Mouse (Mus musculus): Measurements from ENCODE around the gene Myo18b. TPM values are rescaled to one million over a fixed set of nuclear protein-coding genes. Genes with fewer than 3 reads are reported as not detected.
A peak's percentile ranks its signal among the peaks of the same experiment; 100 is the strongest.

The Myo18b gene
- polyA plus RNA-seq, 1 experiment from 2014 or later: 17.1 TPM

DNA sequence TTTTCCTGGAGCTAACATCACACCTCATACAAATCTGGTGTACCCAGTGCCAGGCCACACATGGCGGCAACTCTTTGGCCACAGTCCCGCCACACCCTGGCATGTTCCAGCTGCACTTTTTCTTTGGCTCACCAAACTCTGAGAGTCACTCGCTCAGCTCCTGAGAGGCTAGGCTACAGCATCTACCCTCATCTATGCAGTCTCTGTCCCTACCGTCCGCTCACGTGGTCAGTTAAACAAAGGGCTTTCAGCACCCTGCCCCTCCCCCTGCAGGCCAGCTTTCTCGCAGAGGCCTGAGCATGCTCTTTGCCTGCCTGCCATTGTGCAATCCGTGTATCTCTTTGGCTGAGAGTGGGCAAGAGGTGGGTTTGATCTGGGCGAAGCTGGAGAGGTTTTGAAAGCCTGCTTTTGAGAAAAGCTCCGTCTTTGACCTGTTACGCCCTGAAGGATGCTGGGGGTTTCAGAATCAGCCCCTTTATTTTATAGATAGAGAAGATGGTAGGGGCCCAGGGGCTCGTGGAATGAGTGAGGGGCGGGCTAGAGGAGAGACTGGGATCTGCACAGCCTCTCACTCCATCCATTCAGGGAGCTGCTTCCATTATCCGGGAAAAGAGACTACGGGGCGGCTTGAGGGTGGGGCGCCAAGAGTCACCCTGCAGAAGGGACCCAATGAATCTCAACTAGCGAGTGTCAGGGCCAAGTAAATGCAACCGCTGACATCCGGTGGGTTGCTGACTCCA lies 252.5 kb downstream of the Myo18b start:
- Histone ChIP-seq H3K27me3 (replicated peaks) (peaks cover 60% of the 10 kb centered on the region), H3K4me1 (peaks cover 10% of the 10 kb centered on the region), H3K4me2 (no peak overlapping the region), H3K4me3 (no peak overlapping the region), H3K9me3 (peaks cover 6% of the 10 kb centered on the region), H3K9ac (no peak overlapping the region), H3K36me3 (no peaks in the 10 kb centered on the region), H3K27ac (replicated peaks) (no peak overlapping the region)
- WGBS: 39% methylated on average over 20 of the region's 20 CpGs
- no peak for ATAC-seq (ENCODE audit: extremely low read depth, insufficient number of reproducible peaks, low FRiP score, low TSS enrichment)

DNA sequence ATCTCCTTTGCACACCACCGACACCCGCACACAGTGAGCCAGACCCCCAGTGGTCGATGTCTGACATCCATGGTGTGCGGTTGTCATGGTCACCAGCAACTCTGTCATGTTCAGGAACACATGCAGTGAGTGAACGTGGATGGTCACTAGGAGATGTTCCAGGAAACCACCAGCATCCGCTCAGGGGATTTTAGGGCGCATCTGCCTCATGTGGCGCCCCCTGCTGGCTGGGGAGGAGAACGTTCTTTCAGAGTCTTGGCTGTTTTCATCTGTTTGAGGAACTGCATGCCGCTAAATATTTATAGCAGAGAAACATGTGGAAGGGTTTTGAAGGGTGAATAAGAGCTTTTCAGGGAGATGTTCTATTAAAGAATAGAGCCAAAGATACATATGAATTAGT lies 253.4 kb downstream of the Myo18b start:
- H3K4me1 ChIP-seq: peaks cover 10% of the 10 kb centered on the region
- ATAC-seq (ENCODE audit: extremely low read depth, insufficient number of reproducible peaks, low FRiP score, low TSS enrichment): no peak
- H3K27me3 ChIP-seq (replicated peaks): peaks cover 69% of the 10 kb centered on the region
- no peaks in the 10 kb centered on the region for H3K9me3 ChIP-seq
- H3K9ac ChIP-seq: no peak overlapping the region
- H3K36me3 ChIP-seq: no peaks in the 10 kb centered on the region
- no peak overlapping the region for H3K27ac ChIP-seq (replicated peaks)
- H3K4me3 ChIP-seq: no peak overlapping the region
- WGBS: 54% methylated on average over 10 of the region's 10 CpGs
- no peak overlapping the region for H3K4me2 ChIP-seq

DNA sequence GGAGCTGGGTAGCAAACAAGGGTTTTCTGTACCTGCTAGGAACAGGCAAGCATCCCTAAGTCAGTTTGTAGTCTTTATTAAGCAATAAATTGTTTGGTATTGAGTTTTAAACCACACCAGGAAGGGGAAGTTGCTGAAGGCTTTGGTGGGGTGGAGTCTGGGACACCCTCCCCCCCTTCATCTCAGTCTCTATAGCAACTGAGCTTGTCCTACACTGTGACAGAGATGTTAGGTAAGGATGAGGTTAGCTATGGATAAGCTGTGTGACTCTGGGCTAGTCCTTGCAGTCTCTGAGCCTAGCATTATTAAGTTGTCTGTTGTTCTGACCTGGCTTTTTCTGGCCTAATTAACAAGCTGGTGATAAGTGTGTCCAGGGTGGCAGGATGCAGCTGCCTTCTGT lies 254.4 kb downstream of the Myo18b start:
- Histone ChIP-seq H3K36me3 (no peaks in the 10 kb centered on the region), H3K9me3 (no peaks in the 10 kb centered on the region), H3K4me1 (peaks cover 10% of the 10 kb centered on the region), H3K27ac (replicated peaks) (no peak overlapping the region), H3K4me3 (no peak overlapping the region), H3K27me3 (replicated peaks) (peaks cover 79% of the 10 kb centered on the region), H3K9ac (no peak overlapping the region), H3K4me2 (no peak overlapping the region)
- no peak for ATAC-seq (ENCODE audit: extremely low read depth, insufficient number of reproducible peaks, low FRiP score, low TSS enrichment)

DNA sequence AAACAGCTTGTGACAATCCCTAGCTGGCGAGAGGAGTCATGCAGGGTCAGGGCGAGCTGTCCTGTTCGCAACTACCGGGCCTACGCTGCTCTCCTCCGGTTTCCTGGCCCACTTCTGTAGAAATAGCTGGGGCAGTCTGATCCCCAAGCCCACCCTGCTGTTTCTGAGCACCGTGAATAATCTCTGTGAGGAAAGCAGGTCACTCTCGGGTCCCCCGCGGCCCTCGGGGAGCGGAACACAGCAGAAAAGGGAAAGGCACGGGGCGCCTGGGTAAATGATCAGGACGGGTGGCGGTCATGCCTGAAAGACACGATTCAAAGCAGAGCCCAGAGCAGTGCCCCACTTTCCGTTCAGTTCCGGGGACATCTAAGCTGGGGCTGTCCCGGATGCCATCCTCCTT lies 255.0 kb downstream of the Myo18b start:
- Histone ChIP-seq H3K27me3 (replicated peaks) (peaks cover 85% of the 10 kb centered on the region), H3K4me1 (peaks cover 10% of the 10 kb centered on the region), H3K27ac (replicated peaks) (no peak overlapping the region), H3K4me3 (no peak overlapping the region), H3K4me2 (peak overlapping the region; percentile 40), H3K9ac (no peak overlapping the region), H3K36me3 (no peaks in the 10 kb centered on the region), H3K9me3 (no peaks in the 10 kb centered on the region)
- ATAC-seq (ENCODE audit: extremely low read depth, insufficient number of reproducible peaks, low FRiP score, low TSS enrichment): no peak
- WGBS: 16% methylated on average over 20 of the region's 20 CpGs

DNA sequence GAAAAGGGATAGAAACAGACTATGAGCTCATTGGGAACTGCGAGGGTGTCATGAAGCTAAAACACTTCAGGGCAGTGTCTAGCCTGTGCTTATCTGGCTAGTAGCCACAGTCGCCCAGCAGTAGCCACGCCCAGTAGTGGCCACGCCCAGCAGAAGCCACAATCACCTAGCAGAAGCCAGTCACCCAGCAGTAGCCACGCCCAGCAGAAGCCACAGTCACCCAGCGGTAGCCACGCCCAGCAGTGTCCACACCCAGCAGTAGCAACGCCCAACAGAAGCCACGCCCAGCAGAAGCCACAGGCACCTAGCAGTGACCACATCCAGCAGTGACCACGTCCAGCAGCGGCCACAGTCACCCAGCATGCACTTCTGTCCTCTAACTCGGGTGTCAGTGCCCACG lies 255.5 kb downstream of the Myo18b start:
- Histone ChIP-seq H3K9me3 (no peaks in the 10 kb centered on the region), H3K4me1 (peaks cover 10% of the 10 kb centered on the region), H3K9ac (no peak overlapping the region), H3K27me3 (replicated peaks) (peaks cover 90% of the 10 kb centered on the region), H3K4me2 (peak overlapping the region; percentile 40), H3K27ac (replicated peaks) (no peak overlapping the region), H3K36me3 (no peaks in the 10 kb centered on the region), H3K4me3 (no peak overlapping the region)
- peak; percentile 42; the same call in 1 of the 2 replicates for ATAC-seq (ENCODE audit: extremely low read depth, insufficient number of reproducible peaks, low FRiP score, low TSS enrichment)
- WGBS: 11% methylated on average over 13 of the region's 13 CpGs

Other genes with a start within 250 kb of the Myo18b start
- gene Grk3, start 119.4 kb upstream of the Myo18b start, polyA plus RNA-seq (2015; fragmentation: Nextera tagmentation; extraction: Ambion mirVana): 12.3 TPM in 2 replicates
- not detected in 2 replicates for gene Crybb2, start 173.8 kb upstream of the Myo18b start, polyA plus RNA-seq (2015; fragmentation: Nextera tagmentation; extraction: Ambion mirVana)
- gene Crybb3, start 185.2 kb upstream of the Myo18b start, polyA plus RNA-seq (2015; fragmentation: Nextera tagmentation; extraction: Ambion mirVana): 0.86 and 0.93 TPM in 2 replicates

Data from heart, embryonic 13.5 days (tissue).